Mouse (Mus musculus) ZHBTc4 (cell line): ENCODE measurements around the gene Csf2ra.
"Not testable (repeated sequence)": the region's sequence is repeated elsewhere in the genome, so short reads cannot be mapped to it uniquely, and the experiment has no call there.

Experiments
- DNase-seq: peaks from one replicate; pipeline ENCODE4 v3.0.0-alpha.2; 2011; ENCODE audit warnings: low read depth, low spot score

The Csf2ra gene

DNA sequence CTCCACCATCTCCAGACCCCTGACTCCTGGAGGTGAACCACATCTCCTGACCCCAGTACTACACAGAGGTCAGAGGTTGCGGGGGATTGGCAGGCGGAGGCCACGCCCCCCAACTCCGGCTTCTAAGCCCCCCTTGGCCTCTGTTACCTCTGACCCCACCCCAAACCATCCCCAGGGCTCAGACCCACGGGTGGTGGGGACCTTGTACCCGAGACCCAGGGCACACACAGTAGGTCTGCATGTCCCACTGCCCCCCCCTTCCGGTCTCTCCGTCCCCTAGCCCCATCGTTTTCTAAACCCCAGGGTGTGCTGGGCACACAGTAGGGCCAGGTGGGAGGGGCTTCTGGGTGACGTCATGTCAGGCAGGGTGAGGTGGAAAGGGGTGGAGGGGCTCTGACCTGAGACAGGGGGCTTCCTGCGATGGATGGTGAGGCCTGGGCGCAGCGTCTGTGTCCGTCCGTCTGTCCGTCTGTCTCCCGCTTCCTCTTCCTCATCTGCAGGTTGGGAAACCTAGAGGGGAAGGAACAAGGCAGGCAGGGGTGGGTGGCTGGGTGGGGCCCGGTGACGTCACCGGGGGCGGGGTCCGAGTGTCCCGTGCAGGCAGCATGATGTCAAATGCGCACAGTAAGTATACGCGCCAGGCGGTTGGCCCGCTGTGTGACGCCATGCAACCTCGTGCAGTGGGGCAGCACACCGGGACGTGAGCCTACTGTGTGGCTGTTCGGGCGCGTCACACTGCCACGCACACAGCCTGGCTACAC is at the start of gene Csf2ra:
Gene Csf2ra (minus strand): TSS at position 489 of the 761 bp plus-strand sequence.
- DNase-seq = peak; percentile 73

DNA sequence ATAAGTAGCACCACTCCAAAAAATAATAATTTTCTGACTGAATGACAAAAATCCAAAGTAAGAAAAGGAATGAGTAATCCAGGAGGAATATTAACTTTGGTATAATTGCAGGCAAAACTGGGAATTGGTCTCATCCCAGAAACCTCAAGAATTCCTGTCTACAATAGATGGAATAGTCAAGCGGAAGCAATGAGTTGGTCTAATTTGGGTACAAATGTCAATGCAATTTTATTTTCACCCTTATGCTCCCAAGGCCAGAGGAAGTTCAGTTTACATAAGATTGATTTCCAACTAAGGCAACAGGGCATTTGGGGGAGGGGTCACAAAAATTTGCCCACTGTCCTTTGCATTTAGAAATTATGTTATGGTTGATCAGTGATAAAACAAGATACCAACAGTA is 47.2 kb upstream of the Csf2ra start:
- no peak for DNase-seq

DNA sequence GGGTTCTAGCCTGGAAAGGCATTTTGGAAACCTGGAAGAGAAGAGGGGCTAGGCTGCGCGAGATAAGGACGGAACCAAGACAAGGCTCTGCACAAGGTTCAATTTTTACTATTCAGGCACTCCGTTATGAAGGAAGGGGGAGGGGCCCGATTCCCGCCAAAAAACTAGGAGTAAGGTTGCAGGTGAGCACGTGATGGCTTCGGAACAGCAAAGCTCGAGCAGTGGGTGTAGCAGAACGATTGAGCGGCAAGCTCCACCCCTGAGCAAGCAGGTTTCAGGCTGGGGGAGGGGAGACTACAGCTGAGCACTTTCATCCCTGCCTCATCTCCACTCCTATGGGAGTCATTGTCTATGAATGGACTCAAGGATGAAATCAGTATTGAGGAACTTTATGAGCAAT is 40.9 kb upstream of the Csf2ra start:
- DNase-seq = peak; percentile 38

DNA sequence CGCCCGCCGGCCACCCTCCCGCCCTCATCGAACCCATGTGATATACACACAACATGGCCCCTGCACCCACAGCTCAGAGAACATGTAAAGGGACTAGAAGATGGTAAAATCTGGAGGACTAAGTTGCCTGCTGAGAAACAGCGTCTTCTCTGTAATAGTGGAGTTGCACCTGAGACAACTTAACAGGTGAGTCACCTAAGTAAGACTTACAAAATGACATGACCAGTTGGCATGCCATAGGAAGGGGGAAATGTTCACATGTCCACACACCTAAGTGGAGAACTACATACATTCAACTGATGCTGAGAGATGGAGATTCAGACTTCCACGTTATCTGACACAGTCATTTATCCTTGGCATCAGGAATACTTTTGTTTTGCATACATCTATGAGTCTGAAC is 38.9 kb upstream of the Csf2ra start:
- no peak for DNase-seq

DNA sequence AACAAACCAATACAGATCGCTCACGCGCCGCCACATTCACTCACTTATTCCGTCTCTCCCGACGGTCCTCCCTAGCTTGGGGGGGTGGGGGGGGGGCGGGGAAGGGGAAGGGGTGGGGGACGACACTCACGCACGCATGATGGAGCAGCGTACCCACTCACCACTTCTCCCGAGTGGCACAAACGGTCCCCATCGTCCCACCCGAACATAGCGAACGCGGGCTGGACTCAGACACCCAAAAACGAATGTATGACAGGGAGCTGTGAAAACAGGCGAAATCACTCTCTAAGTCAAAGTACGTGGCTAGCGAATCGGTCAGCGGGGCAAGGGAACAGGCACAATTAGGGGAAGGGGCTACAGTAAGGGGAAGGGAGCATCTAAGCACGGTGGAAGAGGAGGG is 38.4 kb upstream of the Csf2ra start:
- peak; percentile 95 for DNase-seq

DNA sequence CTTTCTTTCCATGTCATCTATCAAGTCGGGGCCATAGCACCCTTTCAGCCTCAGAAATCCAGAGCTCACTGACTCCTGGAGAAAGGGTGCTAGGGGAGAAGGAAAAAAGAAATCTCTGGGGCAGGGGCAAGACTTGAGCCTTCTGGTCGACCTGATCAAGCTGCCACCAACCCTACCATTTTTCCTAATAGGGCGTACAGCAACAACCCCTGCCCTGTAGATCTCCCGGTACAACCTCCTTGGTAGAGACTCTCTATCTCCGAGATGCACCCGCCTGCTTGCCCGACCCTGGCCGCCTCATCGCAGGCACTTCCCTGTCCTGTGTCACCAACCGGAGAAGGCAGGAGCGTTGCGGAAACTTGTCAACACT is 38.0 kb upstream of the Csf2ra start:
- DNase-seq = peak; percentile 70

DNA sequence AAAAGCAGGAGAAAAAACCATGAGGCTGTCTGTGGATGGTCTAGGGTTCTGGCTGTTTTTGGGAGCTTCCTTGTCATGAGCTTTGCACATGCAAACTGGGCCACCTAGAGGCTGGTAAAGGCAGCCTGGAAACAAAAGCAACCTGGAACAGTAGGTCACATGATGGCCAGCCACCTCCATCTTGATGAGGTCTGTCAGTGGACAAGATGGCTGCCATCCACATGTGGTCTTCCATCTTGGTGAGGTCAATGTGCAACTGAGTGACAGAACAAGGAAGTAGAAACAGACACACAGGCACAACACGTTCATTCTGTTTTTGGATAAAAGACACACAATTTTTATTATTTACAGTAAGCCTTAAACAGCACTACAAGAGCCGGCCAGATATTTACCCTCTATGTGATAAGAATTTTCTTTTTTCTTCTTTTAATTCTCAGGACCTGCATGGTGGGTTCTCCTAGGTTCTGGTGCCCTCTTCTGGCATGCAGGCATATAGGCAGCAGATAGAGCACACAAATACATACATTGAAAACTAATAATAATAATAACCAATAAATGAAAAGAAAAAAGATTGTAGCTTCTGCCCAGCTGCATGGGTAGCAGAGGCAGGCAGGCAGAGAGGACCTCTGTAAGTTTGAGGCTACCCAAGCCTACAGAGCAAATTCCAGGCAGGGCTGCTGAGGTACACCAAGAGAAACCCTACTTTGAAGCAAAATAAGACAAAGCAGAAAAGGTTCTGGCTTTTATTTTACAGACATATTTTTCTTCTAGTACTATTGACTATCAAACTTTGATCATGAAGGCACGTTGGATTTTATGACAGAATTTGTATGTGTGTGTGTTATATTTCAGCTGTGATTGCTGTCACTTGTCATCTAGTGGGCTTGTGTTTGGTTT is 37.4 kb upstream of the Csf2ra start:
- DNase-seq = peak; percentile 86

DNA sequence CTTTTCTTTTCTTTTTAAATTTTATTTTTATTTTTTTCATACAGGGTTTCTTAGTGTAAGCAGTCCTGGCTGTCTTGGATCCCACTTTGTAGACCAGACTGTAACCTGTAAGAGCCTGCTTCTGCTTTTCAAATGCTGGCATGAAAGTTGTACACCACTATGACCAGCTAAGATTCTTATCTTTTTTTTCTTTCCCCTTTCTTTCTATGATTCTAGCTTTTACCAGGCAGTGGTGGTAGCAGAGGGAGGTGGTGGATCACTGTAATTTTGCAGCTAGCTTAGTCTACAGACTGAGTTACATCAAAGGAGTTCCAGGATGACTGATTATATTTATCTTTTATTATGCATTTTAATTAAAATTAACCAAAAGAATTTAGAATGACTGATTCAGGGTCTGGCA is 36.7 kb upstream of the Csf2ra start:
- DNase-seq = no peak

DNA sequence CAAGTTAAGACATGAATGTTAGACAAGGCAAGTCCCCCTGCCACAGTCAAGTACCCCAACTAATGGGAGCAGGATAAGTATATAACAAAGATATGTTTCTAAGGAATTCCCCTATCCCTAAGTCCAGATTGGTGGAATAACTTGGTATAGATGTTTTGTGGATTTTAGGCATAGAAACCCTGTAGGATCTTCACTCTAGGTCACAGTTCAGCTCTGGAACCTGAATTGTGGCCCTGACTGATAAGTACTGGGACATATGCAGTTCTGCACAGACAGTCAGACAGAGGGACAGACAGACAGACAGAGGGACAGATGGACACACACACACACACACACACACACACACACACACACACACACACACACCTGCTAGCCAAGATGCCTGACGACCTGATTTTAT is 36.0 kb upstream of the Csf2ra start:
- DNase-seq = peak; percentile 78

DNA sequence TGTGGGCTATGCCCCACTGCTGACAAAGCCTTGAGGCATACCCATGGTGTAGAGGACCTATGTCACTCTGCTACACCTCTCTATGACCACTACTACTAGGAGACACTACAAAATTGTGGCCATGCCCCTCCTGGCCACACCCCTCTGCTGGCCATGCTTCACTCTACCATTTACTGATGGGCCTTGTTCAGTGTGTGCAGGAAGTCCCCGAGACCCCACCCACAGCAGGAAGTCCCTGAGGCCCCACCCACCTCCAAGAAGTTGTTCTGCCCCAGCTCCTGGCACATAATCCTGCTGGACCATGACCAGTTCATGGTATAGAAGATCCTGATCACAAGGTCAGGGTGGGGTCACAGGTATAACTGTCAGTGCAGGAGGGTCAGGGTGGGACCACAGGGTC is 33.0 kb upstream of the Csf2ra start:
- no peak for DNase-seq

DNA sequence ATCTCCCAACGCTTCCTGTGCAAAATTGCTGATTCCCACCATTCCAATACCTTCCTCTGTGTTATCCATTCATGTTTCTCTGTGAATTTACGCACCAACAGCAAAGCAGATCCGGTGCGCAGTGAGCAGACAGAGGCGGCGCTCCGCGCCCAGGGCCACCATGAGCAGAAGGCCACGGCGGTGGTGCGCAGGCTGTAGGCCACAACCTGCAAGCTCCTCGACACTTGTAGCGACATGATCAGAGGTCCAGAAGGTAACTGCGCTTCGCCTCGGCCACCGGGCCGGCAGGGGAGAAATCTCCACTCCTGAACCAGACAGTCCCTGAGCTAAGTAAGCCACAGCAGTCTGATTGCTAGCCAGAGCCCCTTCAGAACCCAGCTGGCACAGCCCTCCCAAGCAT is 29.5 kb upstream of the Csf2ra start:
- peak; percentile 51 for DNase-seq

DNA sequence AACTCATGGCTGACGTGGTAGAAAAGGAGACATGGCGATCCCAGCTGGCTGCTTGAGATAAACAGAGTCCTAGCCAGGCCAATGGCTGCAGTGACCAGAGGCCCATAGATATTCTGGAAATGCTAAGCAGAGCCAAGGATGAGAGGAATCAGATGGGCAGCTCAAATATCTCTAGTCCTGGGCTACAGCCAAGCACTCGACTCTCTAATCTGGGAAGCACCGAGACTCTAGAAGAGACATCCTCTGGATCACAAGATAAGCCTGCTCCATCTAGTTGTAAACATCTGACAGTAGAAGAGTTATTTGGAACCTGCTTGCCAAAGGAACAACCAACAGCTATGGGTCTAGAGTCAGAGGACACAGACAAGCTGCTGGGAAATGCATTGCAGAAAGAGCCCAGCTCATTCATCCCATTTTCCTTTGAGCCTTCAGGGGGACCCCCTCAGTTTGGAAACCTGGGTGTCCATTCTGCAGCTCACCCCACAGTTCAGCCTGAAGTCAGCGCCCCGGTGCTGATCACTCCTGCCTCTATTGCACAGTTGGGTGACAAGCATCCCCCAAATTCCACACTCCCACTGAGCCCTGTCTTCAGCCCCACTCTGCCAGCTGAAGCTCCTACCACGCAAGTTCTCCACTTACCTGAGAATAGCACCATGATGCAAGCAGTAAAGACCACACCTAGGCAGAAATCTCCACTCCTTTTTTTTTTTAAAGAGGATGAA is 28.1 kb upstream of the Csf2ra start:
- no peak for DNase-seq

DNA sequence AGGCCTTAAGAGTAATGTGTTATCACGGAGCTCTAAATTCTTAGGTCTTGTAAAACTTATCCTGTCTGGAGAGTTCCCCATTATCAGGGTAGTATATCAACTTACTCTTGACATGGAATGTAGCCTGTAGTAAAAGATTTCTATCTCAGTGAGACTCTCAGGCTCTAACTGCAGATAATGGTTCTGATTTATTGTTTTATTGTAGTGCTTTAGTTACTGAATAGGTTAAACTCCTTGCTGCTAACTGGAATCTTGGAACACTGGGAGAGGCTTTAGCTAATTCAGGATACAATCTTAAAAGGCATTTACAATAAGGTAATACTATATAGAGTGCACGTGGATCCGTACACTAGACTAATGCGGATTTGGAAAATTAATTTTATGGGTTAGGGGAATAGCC is 19.1 kb upstream of the Csf2ra start:
- not testable (repeated sequence) for DNase-seq

DNA sequence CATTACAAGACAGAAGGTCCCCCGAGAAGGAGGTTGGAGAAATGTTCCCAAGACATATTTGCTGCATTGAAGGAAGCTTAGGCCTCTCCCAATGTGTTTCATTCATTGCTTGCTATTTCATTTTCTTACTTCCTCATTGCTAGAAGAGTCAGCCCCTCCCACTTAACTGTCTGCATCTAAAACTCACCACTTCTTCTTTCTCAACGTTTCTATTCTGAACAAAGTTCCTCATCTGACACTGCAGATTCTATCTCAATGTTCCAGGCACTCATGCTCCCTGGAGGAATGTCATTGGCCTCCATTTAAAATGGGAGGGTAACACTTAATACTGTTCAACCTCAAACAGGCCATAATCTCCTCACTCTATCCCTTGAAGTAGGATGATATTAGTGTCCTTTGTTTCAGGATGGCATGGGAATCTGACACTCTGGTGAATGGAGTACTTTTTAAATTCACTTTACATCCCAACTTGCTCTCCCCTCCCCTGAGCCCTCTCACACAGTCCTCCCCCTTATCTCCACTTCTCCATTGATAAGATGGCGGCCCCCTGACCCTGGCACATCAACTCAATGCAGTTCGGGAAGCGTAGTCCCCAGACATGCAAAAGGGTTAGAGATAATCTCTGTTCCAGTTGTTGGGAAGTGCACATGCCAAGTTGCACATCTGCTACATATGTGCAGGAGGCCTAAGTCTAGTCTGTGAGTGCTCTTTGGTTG is 16.6 kb upstream of the Csf2ra start:
- no peak for DNase-seq

DNA sequence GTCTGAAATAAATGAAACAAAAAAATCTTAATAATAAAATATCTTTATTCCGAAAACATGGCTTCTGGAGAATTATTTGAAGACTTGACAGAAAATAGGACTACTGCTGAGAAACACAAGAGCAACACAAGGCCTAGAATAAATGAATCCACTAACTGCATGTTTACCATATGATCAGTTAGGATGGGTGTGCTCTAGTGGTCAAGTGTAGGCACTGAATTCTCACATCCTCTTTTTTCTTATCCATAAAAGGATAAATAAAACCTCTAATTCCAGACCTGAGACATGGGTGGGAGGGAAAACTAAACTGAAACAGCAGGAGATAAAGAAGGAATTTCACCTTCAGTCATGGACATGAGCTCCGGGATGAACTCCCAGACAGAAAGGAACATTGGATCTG is 9.7 kb upstream of the Csf2ra start:
- no peak for DNase-seq

DNA sequence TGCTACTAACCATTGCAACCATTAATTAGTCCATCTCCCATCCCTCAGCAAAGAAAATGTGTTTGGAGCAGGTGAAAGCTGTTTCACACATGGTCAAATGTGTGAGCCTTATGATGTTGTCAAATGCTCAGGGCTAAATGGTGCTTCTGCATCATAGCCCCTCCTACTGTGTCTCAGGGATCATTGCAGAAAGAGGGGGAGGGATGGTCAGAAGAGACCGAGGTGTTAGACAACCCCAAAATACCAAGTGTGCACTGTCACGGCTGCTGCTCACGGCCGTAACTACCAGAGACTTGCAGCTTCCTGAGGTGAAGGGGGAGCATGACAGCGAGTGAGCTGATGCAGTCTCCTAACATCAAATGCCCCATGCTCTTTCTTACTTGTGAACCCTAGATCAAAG is 6.3 kb upstream of the Csf2ra start:
- DNase-seq = no peak

DNA sequence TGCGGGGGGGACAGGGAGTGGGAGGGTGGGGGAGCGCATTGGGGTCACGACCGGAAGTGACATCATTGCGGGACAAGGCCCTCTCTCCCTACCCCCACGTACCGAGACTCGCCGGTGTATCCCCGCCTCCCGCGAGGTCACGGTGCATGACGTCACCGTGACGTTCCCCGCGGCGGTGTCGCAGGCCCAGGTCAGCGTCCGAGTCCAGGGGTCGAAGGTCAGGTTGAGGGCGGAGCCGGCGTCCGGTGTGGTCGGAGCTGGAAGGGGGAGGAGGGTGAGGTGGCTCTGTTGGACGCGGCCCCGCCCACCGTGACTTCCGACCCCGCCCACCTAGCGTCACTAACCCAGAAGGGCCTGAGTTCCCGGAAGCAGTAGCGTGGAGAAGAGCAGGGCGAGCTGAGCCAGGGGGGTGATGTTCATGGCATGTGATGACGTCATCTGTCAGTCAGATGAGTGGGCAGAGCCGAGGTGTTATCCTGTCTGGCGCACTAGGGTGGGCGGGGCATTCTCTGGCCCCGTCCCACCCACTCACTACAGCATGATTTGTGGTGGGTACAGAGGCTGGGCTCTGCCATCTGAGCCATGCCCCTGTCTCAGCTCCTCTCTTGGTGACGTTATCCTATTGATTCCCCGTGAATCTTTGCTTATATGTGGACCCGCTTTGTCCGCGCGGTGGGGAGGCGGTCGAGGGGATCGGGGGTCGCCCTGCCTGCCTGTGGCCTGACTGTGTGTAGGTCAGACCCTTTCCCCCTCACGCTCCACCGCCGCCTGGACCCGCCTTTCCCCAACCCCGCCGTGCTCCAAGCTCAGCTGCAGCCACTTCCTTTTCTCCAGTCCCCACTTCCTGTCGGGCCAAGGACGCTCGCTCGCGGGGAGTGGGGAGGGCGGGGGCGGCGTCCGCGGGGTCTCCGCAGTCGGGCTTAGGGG is 1.0 kb downstream of the Csf2ra start:
- DNase-seq = peak; percentile 89

DNA sequence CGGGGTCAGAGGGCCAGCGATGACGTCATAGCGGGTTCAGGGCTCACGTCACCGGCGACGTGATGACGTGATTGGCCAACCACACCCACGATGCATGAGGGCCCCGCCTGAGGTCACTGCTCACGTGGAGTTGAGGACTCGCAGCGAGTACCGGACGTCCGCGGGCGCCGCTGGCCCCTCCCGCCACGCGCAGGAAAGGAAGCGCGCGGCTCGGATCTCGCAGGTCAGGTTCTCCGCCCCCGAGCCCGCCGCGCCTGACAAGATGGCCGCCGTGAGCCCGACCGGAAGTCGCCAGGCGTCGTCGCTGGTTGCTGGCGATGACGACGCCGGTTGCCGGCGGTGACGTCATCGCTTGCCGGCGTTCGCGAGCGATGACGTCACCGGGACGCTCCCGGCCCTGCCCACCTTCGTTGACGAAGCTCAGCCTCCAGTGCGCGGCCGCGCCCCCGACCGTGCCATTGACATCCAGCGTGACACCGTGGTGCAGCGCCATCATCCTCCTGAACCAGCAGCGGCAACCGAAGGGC is 1.8 kb downstream of the Csf2ra start:
- peak; percentile 90 for DNase-seq

DNA sequence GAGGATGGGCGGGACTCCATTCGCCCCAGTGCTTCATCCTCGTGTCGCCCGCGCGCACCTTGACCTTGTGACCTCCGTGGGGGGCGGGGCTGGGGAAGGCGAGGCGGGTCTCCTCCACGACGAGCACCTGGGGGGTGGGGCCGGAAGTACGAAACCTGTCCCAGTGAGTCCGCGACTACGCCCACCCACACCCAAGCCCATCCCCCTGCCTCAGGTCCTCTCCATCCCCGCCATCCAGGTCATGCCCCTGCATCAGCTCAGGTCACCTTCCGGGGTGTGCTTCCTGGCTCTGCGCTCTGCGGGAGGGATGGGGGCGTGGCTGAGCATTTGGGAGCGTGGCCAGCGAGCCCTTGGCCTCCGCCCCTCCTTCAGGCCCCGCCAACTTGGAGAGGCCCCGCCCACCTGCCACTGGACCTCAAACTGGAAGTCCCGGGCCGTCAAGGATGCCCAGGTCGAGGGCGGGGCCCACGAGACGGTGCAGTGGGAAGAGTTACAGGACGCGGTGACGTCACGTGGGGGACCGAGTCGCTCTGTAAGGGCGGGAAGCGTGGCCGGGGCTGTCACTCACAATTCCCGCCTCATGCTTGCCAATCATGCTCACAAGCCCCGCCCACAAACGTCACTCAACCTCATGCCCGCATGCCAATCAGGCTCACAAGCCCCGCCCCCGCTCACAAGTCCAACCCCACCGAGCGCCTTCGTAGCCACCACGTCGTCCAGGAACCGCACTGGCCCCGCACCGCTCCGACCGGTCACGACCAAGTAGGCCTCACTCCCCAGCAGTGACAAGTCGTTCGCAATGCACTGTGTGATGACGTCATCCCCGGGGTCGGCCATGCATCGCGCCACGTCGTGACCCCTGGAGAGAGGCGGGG is 2.5 kb downstream of the Csf2ra start:
- DNase-seq = peak; percentile 90
